Mouse (Mus musculus) heart, embryonic 15.5 days (tissue): ENCODE data around the gene Lhfpl3. TPM values are rescaled to one million over a fixed set of nuclear protein-coding genes. Genes with fewer than 3 reads are reported as not detected.

Source experiments
- microRNA-seq: library from miRNA; unstranded; fragments of <30 nt; microRNA quantifications from one replicate; pipeline ENCODE4, GENCODE M21; 2016
- polyA plus RNA-seq: library from polyadenylated mRNA; unstranded; fragments of >200 nt; fragmentation: Nextera tagmentation; extraction: Ambion mirVana; gene quantifications from 2 replicates; pipeline ENCODE4 v1.2.1, GENCODE M21; 2015

Gene Lhfpl3
- polyA plus RNA-seq, 1 experiment from 2014 or later: 0.05 TPM

Small RNAs within 50 kb of the gene (microRNA-seq; reads per million reads assigned to microRNA genes)
- gene Gm28022 (not detected), gene Gm44363 (not detected)

Other genes with a start within 250 kb of the Lhfpl3 start
- gene Orc5, start 195.6 kb upstream of the Lhfpl3 start, polyA plus RNA-seq: 26.0 and 27.3 TPM in 2 replicates